Mouse (Mus musculus) gastrocnemius, postnatal 10 days (tissue): ENCODE data around the gene Hs3st3a1. TPM values are rescaled to one million over a fixed set of nuclear protein-coding genes. Genes with fewer than 3 reads are reported as not detected.
A peak's percentile ranks its signal among the peaks of the same experiment; 100 is the strongest.

Experiments used
- DNase-seq: peaks from one replicate; pipeline ENCODE4 v3.0.0; 2021; ENCODE audit warnings: mixed read lengths
- long read RNA-seq, 2 experiments: library from polyadenylated mRNA; stranded (forward); transcript quantifications; one replicate each; pipeline ENCODE4 v2.0.0; 2021
- total RNA-seq, 2 experiments: library from RNA; stranded (reverse); gene quantifications; 2 replicates each; pipeline ENCODE4 v1.2.3; 2021

Hs3st3a1 gene
- total RNA-seq, result under 1 TPM; 0.31 to 0.41 TPM
- long read RNA-seq, experiment 1, partial matches to known transcripts, result 0 of 2 reads
- long read RNA-seq, experiment 1, other reads (novel, unspliced or antisense), result 0 of 2 reads
- long read RNA-seq, experiment 2, result 0 reads

DNA sequence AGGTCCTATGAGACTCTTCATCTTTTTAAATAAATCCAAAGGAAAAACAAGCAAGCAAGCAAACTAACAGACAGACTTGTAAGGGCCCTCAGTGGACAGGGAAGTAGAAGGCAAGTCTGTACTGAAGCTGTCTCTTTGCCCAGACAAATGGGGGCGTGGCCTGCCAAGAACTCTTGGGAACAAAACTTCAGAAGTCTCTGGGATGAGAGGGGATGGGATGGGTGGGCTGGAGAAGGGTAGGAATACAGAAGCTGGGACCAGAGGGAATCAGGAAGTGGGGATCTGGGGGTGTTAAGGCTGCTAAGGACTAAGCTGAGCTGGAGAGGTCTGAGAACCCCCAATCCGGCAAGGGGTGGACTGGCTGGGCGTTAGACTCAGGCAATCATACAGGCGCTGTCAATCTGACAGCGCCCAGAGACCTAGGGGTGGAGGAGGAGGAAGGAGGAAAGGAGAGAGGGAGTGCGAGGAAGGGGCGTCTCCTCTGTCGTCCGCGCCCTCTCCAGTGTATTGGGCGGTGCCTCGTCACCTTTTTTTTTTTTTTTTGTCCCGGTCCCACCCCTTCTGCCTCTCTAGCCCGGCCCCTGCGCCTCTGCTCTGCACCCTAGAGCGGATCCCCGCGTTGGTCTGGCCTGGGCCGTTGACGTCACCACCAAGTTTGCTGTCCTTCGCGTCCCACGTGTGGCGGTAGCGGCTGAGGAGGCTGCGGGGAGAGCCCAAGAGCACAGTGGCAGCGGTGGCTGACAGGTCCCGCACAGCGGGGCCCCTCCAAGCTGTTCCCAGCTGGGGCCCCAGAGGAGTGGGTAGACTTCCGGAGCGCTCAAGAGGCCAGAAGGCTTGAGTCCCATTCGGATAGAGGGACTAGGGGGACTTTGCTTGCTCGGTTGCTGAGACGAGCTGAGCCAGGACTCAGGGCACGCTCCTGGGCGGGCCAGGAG lies at the start of gene Hs3st3a1:
Gene Hs3st3a1, plus strand, starts transcription at position 722 of the 935 bp plus-strand sequence.
- peak; percentile 44 for DNase-seq

DNA sequence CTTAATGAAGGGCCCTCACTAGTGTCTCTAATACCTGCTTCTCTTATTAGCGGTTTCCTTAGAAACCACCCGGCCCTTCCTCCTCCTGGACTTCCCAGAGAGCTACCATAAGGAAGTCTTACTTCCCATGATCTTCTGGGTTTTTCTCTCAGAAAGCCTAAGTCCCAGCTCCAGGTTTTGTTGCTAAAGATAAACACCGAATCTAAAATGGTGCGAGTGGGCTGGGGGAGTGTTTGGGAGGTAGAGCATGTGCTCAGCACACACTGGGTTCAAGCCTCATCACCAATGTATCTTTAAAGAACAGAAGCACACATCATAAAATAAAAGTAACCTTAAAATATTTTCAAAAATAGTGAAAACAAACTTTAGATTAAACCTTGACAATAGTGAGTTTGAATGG lies 48.8 kb upstream of the Hs3st3a1 start:
- no peak for DNase-seq

DNA sequence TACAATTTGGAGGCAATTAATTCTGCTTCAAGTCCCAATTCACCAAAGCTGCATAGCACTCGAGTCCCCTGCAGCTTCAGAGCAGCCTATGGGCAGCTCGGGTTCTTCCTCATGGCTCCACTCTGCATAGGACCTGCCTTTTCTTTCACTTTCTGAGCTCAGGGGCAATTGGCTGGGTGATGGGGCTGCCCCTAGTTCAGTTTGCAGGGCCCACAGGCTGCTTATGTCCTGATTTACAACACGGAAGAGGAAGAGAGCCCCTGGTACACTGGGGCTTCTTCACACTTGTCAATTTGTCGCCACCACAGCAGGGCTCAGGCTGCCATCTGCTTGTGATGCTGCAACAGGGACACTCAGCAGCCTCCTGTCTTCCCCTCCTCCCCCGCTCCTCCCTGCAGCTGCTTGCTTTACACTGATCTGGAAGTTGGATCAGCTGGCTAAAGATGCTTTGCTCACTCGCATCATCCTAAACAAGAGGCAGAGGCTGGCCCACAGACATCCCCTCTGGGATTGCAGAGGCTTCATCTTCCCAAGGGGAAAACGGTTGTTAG lies 38.7 kb upstream of the Hs3st3a1 start:
- peak; percentile 5 for DNase-seq

DNA sequence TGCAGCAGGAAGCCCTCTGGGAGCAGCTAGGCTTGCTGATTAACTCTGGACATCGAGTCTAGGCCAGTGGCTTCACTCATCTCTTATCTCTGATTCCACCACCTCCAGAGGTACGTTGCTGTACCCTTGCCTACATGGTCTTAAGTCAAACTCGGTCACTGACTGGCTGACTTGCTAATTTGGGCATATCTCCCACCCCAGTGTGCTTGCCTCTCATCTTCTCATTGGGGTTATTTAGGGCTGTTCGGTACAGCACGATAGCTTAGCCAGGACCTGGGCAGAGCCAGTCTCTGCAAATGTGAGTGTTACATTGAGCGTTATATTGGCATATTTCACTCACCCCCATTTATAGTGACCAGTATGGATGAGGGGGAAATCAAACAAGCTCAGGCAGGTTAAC lies 38.2 kb upstream of the Hs3st3a1 start:
- DNase-seq, result no peak

DNA sequence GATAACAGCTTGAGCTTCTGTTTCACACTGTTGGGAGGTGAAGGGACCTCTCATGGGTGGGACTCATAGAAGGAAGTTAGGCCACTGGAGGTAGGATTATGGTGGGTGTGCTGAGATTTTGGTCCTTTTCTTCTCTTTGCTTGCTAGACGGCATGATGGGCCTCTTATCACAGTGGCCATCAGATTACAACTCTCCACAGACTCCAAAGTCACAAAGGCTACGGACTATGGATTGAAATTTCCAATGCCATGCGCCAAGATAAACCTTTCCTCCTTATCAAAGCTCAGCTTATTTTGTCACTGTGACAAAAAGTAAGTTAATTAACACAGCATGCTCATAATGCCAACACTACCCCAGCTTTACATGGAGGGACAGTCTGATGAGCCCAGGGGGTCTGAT lies 37.5 kb upstream of the Hs3st3a1 start:
- no peak for DNase-seq

DNA sequence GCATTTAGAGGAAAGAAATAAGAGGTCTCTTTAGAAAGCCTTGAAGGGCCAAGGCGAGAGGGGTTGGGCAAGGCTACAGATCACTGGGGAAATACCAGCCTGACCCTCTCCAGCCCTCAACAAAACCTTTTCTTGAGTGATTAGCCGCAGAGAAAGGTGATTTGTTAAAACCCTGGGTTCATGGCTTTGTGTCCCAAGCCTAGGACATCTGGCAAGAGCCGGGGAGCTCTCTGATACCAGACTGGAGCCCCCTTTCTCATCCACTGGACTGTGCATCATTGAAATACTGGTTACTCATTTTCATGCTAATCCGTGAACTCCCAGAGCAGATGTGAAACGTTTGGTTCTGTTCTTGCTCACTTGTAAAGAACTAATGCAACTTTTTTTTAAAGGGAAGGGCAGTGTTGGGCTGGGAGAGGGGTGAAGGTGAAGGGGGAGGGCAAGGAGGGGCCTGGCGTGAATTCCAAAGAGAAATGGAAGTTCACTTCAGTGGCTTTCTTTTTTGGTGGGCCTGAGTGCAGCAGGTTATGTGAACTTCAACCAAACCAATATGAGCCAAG lies 34.5 kb upstream of the Hs3st3a1 start:
- DNase-seq, result no peak

DNA sequence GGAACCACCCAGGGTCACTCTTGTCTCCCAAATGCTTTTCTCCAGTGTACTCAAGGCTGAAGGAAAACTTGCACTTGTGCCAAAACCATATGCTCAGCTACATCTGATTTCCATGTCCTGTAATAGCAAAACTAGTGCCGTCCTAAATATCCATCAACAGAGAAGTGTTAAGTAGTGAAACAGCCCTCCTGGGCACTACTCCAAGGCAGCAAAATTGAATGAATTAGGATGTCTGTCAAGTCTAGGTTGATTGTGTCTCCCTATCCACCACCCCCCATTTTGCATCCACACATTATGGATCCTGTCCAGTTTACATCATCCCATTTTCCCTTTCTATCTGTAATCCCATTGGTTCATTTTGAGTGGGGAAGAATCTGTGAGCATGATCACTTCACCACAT lies 16.2 kb upstream of the Hs3st3a1 start:
- DNase-seq, result no peak

DNA sequence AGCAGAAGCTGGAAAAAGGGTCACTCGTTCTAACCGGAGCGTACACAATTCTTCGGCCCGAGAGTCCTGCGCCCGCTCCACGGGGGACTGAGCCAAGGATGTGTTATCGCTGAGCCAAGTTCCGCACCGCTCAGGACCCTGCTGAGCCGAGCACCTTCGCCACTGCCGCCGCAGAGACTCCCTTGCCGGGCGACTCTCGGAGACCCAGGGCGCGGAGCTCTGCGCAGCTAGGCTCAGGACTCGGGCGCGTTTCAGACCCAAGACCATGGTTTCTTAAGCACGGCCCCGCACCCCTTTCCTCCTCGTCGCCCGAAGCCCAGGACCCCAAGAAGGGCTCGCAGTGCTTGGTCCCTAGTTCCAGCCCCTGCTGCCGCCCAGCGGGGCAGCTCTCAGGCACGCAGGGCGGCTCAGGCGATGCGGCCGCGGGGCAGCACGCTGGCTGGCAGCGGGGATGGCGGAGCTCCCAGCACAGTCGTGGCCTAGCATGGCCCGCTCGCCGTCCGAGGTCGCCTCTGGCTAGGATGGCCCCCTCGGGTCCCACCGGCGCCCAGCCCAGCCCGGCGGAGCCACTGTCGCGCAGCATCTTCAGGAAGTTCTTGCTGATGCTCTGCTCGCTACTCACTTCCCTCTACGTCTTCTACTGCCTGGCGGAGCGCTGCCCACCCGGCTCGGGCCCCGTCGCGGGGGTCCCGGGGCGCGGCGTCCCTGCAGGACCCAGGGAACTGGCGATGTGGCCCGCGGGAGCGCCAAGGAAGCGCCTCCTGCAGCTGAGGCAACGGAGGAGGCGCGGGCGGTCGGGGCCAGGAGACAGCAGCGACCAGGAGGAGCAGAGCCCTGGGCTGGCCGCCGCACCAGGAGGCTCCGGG lies 647 bp downstream of the Hs3st3a1 start:
- DNase-seq, result peak; percentile 42

DNA sequence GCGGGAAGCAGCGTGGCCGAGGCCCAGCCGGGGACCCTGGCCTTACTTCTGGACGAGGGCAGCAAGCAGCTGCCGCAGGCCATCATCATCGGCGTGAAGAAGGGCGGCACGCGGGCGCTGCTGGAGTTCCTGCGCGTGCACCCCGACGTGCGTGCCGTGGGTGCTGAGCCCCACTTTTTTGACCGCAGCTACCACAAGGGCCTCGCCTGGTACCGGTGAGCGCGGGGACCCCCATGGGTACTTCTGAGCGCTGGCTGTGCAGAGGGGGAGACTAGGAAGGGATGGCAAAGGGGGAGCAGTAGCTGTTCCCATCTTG lies 1.2 kb downstream of the Hs3st3a1 start, which contains the start of gene F930015N05Rik:
Gene F930015N05Rik, minus strand, starts transcription at position 242 of the 316 bp plus-strand sequence.
- no peak for DNase-seq

DNA sequence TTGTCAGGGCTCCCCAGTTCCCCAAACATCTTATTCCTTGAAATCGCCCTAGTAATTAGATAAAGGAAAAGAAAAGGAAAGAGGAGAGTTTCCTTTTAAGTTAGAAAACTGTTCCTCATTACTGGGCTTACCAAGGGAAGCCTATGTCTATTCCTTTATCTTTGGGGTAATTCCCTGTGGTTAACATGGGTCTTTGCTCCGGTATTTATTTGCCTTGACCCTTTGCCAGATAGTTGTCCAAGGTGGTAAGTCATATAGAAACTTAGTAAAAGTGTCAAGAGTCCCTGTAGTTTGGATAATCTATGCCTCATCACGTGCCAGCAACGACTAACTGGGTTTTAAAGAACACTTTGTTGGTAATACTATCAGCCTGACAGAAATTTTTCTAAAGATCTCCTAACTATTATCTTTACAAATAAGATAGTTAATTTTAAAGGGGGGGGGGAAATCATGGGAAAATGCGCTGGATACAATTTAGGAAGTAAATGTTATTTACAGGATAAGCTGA lies 1.7 kb downstream of the Hs3st3a1 start:
- no peak for DNase-seq

DNA sequence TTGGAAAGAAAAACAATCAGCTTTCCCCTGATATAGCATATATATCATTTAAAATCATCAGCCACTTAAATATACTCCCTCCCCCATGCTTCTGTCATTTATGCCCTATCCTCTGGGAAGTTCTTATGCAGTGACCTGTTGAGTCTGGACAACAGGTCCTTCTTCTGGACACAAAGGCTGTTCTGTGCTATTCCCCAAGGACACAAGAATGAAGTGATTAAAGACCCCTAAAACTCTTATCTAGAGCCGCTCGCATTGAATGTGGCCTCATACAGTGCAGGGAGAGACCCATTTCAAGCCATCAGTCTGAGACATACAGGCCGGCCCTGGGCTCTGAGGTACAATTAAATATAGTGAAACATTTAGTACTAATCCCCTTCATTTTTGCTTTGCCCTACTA lies 2.6 kb downstream of the Hs3st3a1 start:
- no peak for DNase-seq

DNA sequence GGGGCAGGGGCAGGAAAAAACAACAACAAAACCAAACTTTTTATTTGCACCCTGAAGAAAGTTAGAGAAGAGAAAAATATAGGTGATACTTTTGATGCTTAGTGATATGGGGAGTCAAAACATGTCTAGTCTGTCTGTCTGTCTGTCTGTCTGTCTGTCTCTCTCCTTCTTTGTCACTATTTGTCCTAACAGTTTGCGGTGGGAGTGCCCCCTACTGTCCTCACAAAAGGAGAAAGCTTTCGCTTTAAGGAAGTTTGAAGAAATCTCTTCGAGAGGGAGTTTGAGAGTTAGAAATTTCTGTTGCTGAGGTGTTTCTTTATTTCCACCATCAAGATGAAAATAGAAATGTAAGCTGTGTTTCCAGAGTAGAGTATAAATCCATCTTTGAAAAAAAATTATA lies 3.8 kb downstream of the Hs3st3a1 start:
- no peak for DNase-seq

DNA sequence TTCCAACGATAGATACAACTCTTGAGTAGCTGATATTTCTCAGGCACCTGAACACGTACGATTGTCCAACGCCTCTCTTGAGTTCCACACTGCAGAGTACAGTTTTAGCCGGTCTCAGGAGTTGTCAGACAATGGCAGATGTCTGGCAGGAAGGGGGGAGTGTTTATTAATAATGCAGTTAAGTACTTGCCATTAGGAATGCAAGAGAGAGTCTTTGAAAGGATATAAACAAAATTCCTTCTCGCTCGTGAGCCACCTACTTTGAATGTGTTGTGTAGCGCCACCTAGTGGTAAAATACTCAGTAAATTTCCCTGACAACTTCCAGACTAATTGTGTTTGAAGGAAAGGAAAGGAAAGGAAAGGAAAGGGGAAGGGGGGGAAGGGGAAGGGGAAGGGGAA lies 7.0 kb downstream of the Hs3st3a1 start:
- no peak for DNase-seq

DNA sequence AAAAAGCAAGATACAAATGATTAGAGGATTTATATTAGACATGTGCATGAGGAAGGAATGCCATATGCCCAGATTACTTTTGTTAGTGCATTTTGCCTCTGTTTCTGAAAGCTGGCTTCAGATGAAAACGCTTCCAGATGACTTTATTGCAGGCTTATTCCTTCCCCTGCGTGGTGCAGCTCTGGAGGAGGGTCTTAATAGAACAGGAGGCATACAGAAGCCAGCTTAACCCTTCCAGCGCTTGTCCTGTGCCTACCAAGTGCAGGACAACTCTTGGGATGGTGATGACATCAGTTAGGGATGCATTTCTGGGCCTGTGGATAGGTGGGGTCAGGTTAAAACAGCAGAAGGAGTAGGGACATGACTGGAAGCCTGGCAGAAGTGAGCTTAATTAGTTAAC lies 7.6 kb downstream of the Hs3st3a1 start:
- DNase-seq, result no peak

DNA sequence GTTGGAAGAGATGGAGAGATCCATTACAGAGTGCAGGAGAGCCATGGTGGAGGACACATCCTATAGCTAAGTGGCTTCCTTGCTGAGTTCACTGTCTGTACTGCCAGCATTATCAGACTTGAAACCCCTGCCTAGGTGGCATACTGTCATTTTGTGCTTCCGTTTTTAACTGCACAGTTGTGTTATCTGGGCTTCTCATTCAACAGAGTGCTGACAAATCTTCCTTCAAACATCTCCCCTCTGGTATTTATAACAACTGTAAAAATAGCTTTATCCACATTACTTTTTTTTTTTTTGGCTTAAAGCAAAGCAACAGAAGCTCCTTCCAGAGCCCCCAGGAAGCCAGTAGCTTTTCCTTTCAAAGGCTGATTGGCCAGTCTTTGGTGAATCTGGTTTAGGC lies 10.1 kb downstream of the Hs3st3a1 start:
- no peak for DNase-seq

DNA sequence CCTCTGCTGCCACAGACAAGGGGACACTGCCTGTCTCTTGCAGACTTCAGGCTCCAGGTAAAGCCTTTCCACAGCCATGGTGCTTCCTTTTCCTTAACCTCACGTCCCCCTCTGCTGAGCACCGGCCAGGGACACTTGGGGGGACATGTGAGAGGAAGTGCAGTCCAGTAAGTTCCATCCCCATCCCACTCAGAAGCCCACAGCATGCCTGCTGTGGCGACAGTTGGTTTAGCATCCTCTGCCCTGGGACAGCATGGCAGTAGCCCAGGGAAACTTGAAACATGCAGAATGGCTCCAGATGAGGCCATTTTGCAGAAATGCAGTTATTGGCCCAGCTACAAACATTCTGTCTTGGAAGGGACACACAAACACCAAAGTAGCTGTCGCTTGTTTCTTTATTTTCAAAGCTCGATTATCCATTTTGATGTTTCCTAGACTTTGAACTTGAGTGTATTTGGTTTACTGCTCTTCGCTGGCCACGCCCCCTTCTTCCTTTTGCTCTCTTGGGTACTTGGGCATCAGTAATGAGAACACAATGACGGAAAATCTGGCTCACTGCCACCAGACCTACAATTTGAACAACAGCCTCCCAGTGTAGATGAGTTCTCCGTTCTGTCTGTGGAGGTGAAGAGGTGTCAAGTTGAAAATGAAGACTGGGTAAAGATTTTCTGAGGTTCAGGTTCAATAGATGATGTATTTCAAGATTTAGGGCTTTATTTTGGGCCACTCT lies 13.6 kb downstream of the Hs3st3a1 start:
- no peak for DNase-seq

DNA sequence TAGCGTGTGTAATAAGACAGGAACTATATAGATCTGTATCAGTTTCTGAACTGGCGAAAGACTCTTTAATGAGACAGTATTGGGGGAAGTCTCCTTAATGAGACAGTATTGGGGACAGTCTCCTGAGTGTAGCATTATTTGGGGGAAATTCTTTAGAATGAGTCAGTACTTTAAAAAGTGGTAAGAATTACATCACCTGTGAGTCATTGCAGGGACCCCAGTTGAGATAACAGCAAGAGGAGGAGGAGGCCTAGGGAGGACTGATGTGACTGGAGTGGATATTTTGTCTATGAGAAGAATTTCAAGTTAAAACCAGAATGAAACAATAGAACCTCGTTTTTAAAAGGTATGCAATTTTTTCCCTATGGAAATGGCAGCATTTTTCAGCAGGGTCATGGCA lies 26.6 kb downstream of the Hs3st3a1 start:
- DNase-seq, result no peak

DNA sequence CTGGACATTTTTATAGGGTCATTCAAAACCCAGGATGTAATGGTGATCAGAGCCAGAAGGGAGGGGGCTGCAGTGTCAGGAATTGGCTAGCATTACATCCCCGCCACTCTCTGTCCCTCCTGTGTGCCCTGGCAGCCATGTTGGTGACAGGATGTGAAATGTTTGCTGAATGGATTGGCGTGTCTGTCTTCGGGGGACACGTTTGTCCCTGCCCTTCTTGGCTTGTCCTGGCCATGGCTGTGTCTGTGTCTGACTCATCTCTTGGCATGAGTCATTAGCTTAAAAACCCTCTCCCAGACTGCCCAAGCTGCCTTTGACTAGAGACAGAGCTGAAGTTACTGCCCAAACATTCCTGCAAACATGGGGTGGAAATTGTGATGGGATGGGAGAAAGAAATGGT lies 33.6 kb downstream of the Hs3st3a1 start:
- no peak for DNase-seq

DNA sequence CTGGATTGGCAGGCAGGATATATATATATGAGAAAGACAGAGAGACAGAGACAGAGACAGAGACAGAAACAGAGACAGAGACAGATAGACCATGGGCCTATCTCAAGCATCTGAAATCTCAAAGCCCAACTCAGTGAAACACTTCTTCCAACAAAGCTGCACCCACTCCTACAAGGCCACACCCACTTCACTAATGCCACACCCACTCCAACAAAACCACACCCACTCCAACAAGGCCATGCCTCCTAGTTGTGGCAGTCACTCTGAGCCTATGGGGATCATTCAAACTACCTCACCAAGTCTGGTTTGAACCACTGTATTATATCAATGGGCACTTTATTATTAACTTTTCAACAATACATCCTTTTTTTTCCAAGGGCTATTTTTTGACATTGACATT lies 35.6 kb downstream of the Hs3st3a1 start:
- DNase-seq, result no peak

DNA sequence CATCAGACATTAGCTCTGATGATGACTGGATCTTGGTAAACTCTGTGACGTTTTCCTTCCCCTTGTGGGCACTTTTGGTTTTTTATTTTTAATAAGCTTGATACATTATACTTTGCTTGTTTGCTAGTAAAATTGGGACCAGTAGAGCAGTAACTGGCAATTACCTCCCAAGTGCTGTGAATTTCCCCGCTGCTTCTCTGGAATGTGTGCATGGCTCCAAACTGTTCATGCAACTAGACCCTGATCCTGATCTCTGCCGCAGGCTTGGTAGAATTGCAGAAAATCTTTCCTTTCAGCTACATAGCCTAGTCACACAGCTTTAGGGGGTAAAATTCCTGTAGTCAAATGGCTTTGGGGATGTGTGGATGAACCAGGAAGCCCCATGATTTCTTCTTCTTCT lies 38.5 kb downstream of the Hs3st3a1 start:
- DNase-seq, result no peak

DNA sequence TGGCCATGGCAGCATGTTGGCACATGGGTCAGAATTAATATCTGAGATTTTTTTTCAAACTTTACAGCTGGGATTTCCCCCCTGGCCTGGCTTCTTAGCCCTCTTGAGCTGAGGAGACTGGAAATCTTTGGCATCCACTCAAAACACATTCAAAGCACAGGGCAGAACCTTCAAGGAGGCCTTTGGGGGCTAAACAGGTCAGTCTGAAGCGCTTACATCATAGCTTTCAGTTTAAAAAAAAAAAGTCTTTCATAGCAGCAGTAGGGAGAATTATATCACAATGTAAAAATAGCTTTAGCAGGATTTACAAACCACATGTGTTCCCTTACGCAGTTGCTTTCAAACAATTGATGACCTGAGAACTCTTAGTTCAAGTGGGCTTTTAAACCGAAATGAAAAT lies 46.3 kb downstream of the Hs3st3a1 start:
- DNase-seq, result no peak
